Mouse (Mus musculus) midbrain, embryonic 12.5 days (tissue): ENCODE measurements around the gene Spata17. TPM values are rescaled to one million over a fixed set of nuclear protein-coding genes. Genes with fewer than 3 reads are reported as not detected.
"Not testable (repeated sequence)": the region's sequence is repeated elsewhere in the genome, so short reads cannot be mapped to it uniquely, and the experiment has no call there.

Experiments
- ATAC-seq: fragments of 200-750 bp; cut with Nextera tagmentation; 2 replicates; pipeline ENCODE4 v1.8.0; 2017; ENCODE audit warnings: low read depth, moderate TSS enrichment, moderate library complexity; ENCODE audit not compliant: low FRiP score
- H3K27ac ChIP-seq: fragments of 300-500 bp; sonication (generic); replicated peaks from 2 replicates; pipeline ENCODE4 v1.5.1; 2016; ENCODE audit warnings: mild to moderate bottlenecking
- H3K27me3 ChIP-seq: fragments of 300-500 bp; sonication (generic); 2 replicates; pipeline ENCODE4 v1.6.1; 2016; ENCODE audit warnings: mild to moderate bottlenecking
- H3K36me3 ChIP-seq: fragments of 300-500 bp; sonication (generic); 2 replicates; pipeline ENCODE4 v1.6.1; 2016
- H3K4me1 ChIP-seq: fragments of 300-500 bp; sonication (generic); 2 replicates; pipeline ENCODE4 v1.6.1; 2016
- H3K4me2 ChIP-seq: fragments of 300-500 bp; sonication (generic); replicated peaks from 2 replicates; pipeline ENCODE4 v1.6.1; 2016; ENCODE audit warnings: mild to moderate bottlenecking, moderate library complexity
- H3K4me3 ChIP-seq: fragments of 300-500 bp; sonication (generic); 2 replicates; pipeline ENCODE4 v1.5.1; 2016; ENCODE audit warnings: mild to moderate bottlenecking
- H3K9ac ChIP-seq: fragments of 300-500 bp; sonication (generic); replicated peaks from 2 replicates; pipeline ENCODE4 v1.6.1; 2016; ENCODE audit warnings: mild to moderate bottlenecking, moderate library complexity
- H3K9me3 ChIP-seq: fragments of 300-500 bp; sonication (generic); 2 replicates; pipeline ENCODE4 v1.6.1; 2016; ENCODE audit warnings: mild to moderate bottlenecking
- WGBS: fragments of 180-500 bp; shearing (Covaris S2); methylation state at CpG from one replicate; pipeline ENCODE4 v1.1.7; 2016; 5-methylcytosine and 5-hydroxymethylcytosine counted together
- polyA plus RNA-seq: library from polyadenylated mRNA; unstranded; fragments of >200 nt; fragmentation: Nextera tagmentation; extraction: Ambion mirVana; gene quantifications from 2 replicates; pipeline ENCODE4 v1.2.1, GENCODE M21; 2016

The Spata17 gene
- polyA plus RNA-seq, 1 experiment from 2014 or later, result 1.2 TPM

DNA sequence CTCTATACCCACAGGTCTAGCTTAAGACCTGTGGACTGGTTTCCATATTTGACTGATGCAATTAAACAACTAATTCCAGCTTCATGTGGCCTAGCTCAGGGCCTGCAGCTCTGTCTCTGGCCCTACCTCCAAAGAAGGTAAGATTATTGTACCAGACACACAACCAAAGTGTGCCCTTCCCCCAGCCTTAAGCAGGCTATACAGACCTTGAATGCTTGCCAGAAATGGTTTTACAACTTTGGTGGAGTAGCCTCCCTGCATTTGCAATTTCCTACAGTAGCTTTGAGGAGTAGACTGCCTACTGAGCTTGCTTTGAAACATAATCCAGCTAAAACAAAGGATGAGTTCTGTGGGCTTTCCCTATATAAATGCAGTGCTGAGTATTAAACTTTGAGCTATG lies 51.7 kb downstream of the Spata17 start:
- Histone ChIP-seq H3K9me3 (no peaks in the 10 kb centered on the region), H3K4me3 (no peak overlapping the region), H3K27me3 (no peaks in the 10 kb centered on the region), H3K9ac (no peak overlapping the region), H3K27ac (no peak overlapping the region), H3K4me1 (no peaks in the 10 kb centered on the region), H3K36me3 (no peaks in the 10 kb centered on the region), H3K4me2 (no peak overlapping the region)
- no peak for ATAC-seq

DNA sequence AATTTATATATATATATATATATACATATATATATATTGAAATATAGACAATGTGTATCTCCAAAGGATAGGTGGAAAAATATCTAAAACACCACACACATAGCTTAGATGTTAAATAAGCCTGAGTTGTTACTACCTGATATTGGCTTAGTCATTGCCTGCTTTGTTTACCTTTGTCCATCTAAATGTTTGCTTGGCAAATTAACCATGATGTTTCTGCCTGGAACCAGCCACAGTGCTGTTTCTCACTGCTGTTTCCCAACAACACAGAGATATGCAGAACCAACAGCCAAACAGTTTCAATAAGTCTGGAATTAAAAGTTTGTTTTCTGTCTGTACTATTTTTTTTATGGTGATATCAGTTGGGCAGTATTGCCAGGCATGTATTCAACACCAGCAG lies 59.6 kb downstream of the Spata17 start:
- Histone ChIP-seq H3K4me3 (no peak overlapping the region), H3K4me2 (no peak overlapping the region), H3K4me1 (no peaks in the 10 kb centered on the region), H3K9ac (no peak overlapping the region), H3K9me3 (no peaks in the 10 kb centered on the region), H3K27ac (no peak overlapping the region), H3K36me3 (no peaks in the 10 kb centered on the region), H3K27me3 (no peaks in the 10 kb centered on the region)
- no peak for ATAC-seq

DNA sequence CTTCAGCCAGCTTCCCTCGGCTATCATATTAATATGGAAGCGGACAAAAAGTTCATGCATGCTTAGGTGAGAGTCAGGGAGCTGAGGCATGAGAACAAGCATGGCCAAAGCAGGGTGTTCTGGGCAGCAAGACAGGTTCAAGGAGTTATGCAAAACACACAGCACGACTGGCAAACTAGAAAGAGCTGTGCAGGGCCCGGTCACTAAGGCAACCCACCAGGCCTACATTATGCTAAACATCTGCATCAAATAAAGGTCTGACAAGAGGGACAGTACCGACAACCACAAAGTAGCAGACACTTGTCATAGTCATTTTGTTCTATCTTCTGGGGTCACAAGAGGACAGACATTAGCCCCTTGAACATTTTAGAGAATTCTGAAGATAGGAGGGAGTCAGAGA lies 61.6 kb downstream of the Spata17 start:
- H3K36me3 ChIP-seq, result no peaks in the 10 kb centered on the region

DNA sequence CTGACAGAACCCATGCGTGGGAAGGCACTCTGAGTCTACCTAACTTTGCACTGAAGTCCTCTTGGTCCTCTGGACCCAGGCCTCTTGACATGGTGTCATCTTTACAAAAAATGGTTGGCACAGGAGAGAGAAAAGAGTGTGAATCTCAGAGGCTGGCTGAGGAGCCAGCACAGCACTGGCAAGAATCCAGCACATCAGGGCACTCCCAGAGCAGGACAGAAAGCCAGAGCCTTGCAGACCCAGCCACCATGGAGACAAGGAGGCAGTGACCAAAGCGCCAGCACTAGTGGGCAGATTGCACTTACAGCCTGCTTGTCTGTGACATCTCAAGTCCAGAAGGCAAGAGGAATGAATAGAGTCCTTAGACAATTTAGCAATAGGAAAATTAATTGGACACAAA lies 62.7 kb downstream of the Spata17 start:
- H3K27ac ChIP-seq, result no peak overlapping the region
- H3K9ac ChIP-seq, result no peak overlapping the region
- H3K27me3 ChIP-seq, result no peaks in the 10 kb centered on the region
- ATAC-seq, result no peak
- no peaks in the 10 kb centered on the region for H3K36me3 ChIP-seq
- no peaks in the 10 kb centered on the region for H3K9me3 ChIP-seq
- H3K4me1 ChIP-seq, result no peaks in the 10 kb centered on the region
- WGBS, result 95% methylated on average over 2 of the region's 2 CpGs
- no peak overlapping the region for H3K4me2 ChIP-seq
- no peak overlapping the region for H3K4me3 ChIP-seq

More for the DNA sequence above, 61.6 kb downstream of the Spata17 start:
- Histone ChIP-seq H3K9ac (no peak overlapping the region), H3K27ac (no peak overlapping the region), H3K4me3 (no peak overlapping the region), H3K4me2 (no peak overlapping the region), H3K27me3 (no peaks in the 10 kb centered on the region), H3K4me1 (no peaks in the 10 kb centered on the region), H3K9me3 (no peaks in the 10 kb centered on the region)
- 55% methylated on average over 5 of the region's 5 CpGs for WGBS
- no peak for ATAC-seq

DNA sequence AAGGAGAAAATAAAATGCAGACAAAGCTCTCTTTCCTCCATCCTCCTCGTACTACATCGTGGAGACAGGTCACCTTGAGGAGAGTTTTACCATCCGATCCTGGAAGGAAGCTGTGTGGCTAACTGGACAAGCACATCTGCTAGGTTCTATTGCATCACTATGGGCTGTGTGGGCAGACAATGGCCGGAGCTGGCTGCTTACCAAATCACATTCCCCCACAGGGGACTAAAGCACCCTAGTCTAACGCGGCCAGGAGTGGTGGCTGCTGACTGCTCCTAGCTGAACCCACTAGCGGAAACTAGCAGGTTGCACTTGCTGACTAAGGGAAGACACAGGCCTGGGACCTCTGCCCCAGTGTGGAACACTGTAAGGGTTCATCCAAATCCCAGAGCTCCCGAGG lies 72.3 kb downstream of the Spata17 start:
- Histone ChIP-seq H3K27ac (no peak overlapping the region), H3K36me3 (no peaks in the 10 kb centered on the region), H3K9me3 (no peaks in the 10 kb centered on the region), H3K9ac (no peak overlapping the region), H3K27me3 (no peaks in the 10 kb centered on the region), H3K4me1 (no peaks in the 10 kb centered on the region), H3K4me3 (no peak overlapping the region), H3K4me2 (no peak overlapping the region)
- no peak for ATAC-seq
- 71% methylated on average over 8 of the region's 8 CpGs for WGBS

DNA sequence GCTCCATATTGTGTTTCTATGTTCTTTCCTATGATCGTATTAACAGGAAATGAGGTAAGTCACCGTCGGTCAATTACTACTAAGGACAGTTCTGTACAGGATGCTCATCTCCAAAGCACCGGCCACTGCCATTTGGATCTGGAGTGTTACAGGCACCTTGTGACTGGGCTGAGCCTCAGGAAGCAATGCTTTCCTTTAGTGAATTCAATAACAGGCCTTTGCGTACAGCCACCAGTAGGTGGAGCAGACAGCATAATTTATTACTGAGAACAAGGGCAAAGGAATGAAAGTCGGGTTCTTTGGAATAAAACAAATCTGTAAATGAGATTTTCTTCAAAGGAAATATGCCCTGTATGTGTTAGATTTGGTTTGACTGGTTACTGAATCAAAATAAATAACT lies 77.8 kb downstream of the Spata17 start:
- H3K4me1 ChIP-seq, result no peaks in the 10 kb centered on the region
- no peak overlapping the region for H3K9ac ChIP-seq
- H3K27ac ChIP-seq, result no peak overlapping the region
- H3K9me3 ChIP-seq, result no peaks in the 10 kb centered on the region
- no peak overlapping the region for H3K4me2 ChIP-seq
- WGBS, result 35% methylated on average over 6 of the region's 6 CpGs
- H3K4me3 ChIP-seq, result no peak overlapping the region
- H3K27me3 ChIP-seq, result no peaks in the 10 kb centered on the region; the same call in 1 of the 2 replicates
- H3K36me3 ChIP-seq, result no peaks in the 10 kb centered on the region
- peak; percentile 78 for ATAC-seq

DNA sequence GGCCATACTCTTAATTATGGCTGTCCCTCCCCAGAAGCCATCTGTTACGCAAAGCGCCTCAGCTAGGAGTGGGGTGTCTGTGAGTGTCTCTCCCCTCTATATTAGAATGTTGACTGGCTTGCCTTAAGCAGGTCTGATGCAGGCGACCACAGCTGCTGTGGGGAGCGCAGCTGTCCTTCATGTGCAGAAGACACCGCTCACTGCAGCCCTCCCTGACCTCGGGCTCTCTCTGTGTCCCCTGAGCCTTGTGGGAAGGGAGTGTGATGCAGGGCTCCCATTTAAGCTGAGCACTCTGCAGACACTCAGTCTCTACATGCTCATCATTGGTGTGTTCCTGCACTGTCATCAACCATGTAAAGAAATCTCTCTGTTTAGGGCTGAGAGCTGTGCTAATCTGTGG lies 79.4 kb downstream of the Spata17 start:
- ATAC-seq, result peak; percentile 38; the same call in 1 of the 2 replicates
- Histone ChIP-seq H3K4me2 (no peak overlapping the region), H3K9me3 (no peaks in the 10 kb centered on the region), H3K27ac (no peak overlapping the region), H3K4me3 (no peak overlapping the region), H3K4me1 (no peaks in the 10 kb centered on the region), H3K36me3 (no peaks in the 10 kb centered on the region), H3K9ac (no peak overlapping the region), H3K27me3 (no peaks in the 10 kb centered on the region; the same call in 1 of the 2 replicates)
- 83% methylated on average over 6 of the region's 6 CpGs for WGBS

DNA sequence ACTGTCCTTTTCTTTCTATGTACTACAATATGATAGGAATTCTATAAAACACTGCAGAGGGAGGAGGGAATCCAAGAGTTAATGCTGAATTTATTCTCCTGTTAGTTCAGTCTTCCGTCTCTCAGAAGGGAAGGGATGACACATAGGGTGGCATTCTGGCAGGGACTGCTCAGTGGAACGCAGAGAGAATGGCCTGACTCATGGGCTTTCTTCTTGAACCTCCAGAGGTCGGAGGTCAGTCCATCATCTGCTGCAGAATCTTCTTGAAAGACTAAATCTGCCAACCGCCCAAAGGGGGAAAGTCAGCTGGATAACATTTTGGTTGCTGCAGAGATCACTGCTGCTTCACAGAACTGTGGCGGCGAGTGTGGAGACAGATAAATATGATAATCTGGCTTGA lies 81.4 kb downstream of the Spata17 start:
- Histone ChIP-seq H3K27me3 (no peaks in the 10 kb centered on the region; the same call in 1 of the 2 replicates), H3K4me2 (no peak overlapping the region), H3K36me3 (no peaks in the 10 kb centered on the region), H3K27ac (no peak overlapping the region), H3K9ac (no peak overlapping the region), H3K4me3 (no peak overlapping the region), H3K9me3 (no peaks in the 10 kb centered on the region), H3K4me1 (no peaks in the 10 kb centered on the region)
- WGBS, result 65% methylated on average over 6 of the region's 6 CpGs
- no peak for ATAC-seq

DNA sequence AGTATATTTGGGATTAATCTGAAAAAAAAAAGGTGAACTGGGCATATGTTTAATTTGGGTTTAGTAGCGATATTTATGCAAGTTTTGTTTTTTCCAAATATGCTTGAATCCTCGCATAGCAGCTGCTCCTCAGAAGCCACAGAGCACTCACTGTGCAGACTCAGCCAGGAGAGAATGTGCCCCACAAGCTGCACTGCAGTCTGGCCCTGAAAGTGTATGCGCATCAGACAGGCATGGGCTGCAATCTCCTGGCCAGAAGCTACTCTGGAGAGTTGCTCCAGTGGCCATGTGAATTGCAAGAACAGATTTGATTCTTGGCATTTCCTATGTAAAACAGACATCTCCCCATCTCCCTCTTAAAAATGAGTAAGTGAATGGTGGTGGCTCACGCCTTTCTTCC lies 82.9 kb downstream of the Spata17 start:
- no peak overlapping the region for H3K4me2 ChIP-seq
- ATAC-seq, result no peak
- H3K9me3 ChIP-seq, result no peaks in the 10 kb centered on the region
- H3K4me1 ChIP-seq, result no peaks in the 10 kb centered on the region
- H3K9ac ChIP-seq, result no peak overlapping the region
- H3K36me3 ChIP-seq, result no peaks in the 10 kb centered on the region
- H3K27me3 ChIP-seq, result no peaks in the 10 kb centered on the region; the same call in 1 of the 2 replicates
- H3K27ac ChIP-seq, result no peak overlapping the region
- no peak overlapping the region for H3K4me3 ChIP-seq
- 89% methylated on average over 4 of the region's 4 CpGs for WGBS

DNA sequence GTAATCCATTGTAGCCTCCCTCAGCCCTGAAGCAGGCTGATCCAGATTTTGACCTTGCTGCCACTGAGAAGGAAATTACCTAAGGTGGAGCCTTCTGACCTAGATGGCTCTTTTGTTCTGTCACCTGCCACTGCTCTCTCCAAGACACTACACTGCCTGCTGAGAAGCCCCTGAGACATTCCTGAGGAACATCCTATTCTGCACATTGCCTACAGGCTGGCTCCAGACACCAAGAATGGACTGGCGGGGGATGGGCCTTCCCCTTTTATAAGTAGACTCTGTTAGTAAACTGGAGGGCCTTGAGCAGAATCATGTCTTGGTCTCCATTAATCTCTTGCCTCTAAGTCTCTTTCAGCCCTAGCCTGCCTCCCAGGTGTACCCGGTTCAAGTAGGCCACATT lies 87.7 kb downstream of the Spata17 start:
- H3K4me1 ChIP-seq, H3K36me3 ChIP-seq, ATAC-seq, H3K27me3 ChIP-seq, H3K9ac ChIP-seq, H3K27ac ChIP-seq, H3K4me2 ChIP-seq, H3K9me3 ChIP-seq, H3K4me3 ChIP-seq: not testable (repeated sequence)
- WGBS, result 89% methylated on average over 2 of the region's 2 CpGs

DNA sequence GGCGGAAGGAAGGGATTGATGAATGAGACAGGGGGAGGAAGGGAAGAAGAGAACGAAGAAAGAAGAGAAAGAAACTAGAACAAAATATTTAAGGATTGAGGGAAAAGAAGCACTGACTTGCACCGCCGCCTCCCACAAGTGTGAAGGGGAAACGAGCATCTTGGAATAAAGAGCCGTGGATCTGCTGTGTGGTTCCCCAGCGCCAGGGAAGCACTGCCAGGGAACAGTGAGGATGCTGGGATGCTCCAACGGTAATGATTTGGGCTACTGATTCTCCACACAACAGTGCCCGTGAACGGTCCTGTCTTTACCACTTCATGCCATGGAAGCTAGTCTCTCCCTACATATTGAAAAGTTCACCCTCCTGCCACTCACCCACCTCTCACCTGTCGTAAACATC lies 89.5 kb downstream of the Spata17 start:
- H3K4me3 ChIP-seq, result no peak overlapping the region
- H3K27ac ChIP-seq, result no peak overlapping the region
- H3K27me3 ChIP-seq, result no peaks in the 10 kb centered on the region
- no peaks in the 10 kb centered on the region for H3K9me3 ChIP-seq
- H3K9ac ChIP-seq, result no peak overlapping the region
- no peak for ATAC-seq
- no peak overlapping the region for H3K4me2 ChIP-seq
- no peaks in the 10 kb centered on the region for H3K4me1 ChIP-seq
- 85% methylated on average over 11 of the region's 11 CpGs for WGBS
- H3K36me3 ChIP-seq, result no peaks in the 10 kb centered on the region

DNA sequence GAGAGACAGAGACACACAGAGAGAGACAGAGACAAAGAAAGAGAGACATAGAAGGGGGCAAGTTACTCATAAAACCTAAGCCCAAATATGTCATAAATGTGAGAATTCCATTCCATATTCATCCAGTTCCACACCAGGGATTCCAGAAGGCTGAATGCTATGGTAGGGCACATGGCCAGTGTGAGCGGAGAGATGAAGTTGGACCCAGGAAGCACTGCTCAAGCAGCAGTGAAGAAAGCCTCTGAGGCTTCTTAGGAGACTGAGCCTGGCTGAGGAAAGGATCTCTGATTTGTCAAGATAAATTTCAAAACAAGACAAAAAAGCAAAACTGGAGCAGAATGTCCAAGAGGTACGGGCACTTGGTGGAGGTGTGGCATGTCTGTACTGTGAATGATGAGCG lies 90.3 kb downstream of the Spata17 start:
- Histone ChIP-seq H3K9ac (no peak overlapping the region), H3K27ac (no peak overlapping the region), H3K9me3 (no peaks in the 10 kb centered on the region), H3K36me3 (no peaks in the 10 kb centered on the region), H3K4me3 (no peak overlapping the region), H3K4me1 (no peaks in the 10 kb centered on the region), H3K4me2 (no peak overlapping the region), H3K27me3 (no peaks in the 10 kb centered on the region)
- no peak for ATAC-seq
- 81% methylated on average over 3 of the region's 3 CpGs for WGBS

DNA sequence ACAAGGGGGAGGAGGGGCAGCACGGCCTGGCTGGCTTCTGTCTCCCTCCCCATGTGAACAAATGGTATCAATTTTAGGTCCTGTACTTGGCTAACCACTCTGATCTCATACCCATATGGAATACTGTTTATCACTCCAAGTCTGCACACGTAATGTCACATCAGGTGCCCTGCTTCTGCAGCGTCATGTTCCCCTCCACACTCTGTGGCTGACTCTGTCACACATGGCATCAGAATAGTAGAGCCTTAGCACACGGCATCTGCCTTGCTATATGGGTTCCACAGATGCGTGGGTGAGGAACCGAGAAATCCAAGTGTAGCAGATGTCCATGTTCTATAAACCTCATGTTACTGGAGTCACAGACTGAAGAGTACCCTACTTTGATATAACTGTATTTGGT lies 96.0 kb downstream of the Spata17 start:
- H3K27me3 ChIP-seq, result no peaks in the 10 kb centered on the region
- H3K4me2 ChIP-seq, result no peak overlapping the region
- H3K4me3 ChIP-seq, result no peak overlapping the region
- ATAC-seq, result no peak
- no peaks in the 10 kb centered on the region for H3K36me3 ChIP-seq
- WGBS, result 95% methylated on average over 6 of the region's 6 CpGs
- no peak overlapping the region for H3K9ac ChIP-seq
- no peak overlapping the region for H3K27ac ChIP-seq
- H3K9me3 ChIP-seq, result no peaks in the 10 kb centered on the region
- H3K4me1 ChIP-seq, result no peaks in the 10 kb centered on the region
